Mouse (Mus musculus): Measurements from ENCODE around the gene Adam15. TPM values are rescaled to one million over a fixed set of nuclear protein-coding genes. Genes with fewer than 3 reads are reported as not detected.

Adam15 gene
- total and polyA plus RNA-seq, 3 experiments: 15.3 to 43.2 TPM; not detected in 1

- Histone ChIP-seq H3K36me3 (ENCODE audit: control insufficient read depth in 1 of 2, insufficient read depth in 2 of 2, low read length in 2 of 2) (peaks cover 0 to 8% of the 10 kb centered on the region in 2 experiments; a peak in 2 of 4 replicates), H3K9ac (ENCODE audit: control insufficient read depth, low read depth, low read length, poor library complexity, severe bottlenecking) (peak within 1 kb of the TSS; percentile 71), H3K27ac (ENCODE audit: control insufficient read depth, low read depth, low read length) (no peak within 1 kb of the TSS), H3K79me2 (ENCODE audit: control insufficient read depth, insufficient read depth, low read length, poor library complexity) (no peaks in the 10 kb centered on the region; the same call in 1 of the 2 replicates), H3K4me3 (ENCODE audit: control insufficient read depth in 1 of 2, insufficient read depth in 1 of 2, low read depth in 2 of 2, low read length in 2 of 2) (peak within 1 kb of the TSS; percentile 70 to 94), H3K4me1 (ENCODE audit: control insufficient read depth in 1 of 2, insufficient read depth in 2 of 2, low read length in 2 of 2) (peaks cover 4 to 11% of the 10 kb centered on the region in 2 experiments), H3K9me3 (replicated peaks; ENCODE audit: insufficient read depth, low read length) (no peaks in the 10 kb centered on the region), H3K27me3 (ENCODE audit: control insufficient read depth in 1 of 2, insufficient read depth in 2 of 2, low read length in 2 of 2) (no peaks in the 10 kb centered on the region)
- peak; percentile 90 for DNase-seq (ENCODE audit: low read depth, low spot score)
- no peak for TF ChIP-seq CHD1 (IDR thresholded peaks at IDR 0.05; ENCODE audit: low read depth, low read length)
- TF ChIP-seq POLR2A (IDR thresholded peaks at IDR 0.05; ENCODE audit: control insufficient read depth in 1 of 2, insufficient read depth in 1 of 2, low read depth in 1 of 2, low read length in 2 of 2, poor library complexity in 1 of 2): peak in 1 of 2 experiments; percentile 23; a peak in 1 of 4 replicates
- TF ChIP-seq RAD21 (IDR thresholded peaks at IDR 0.05; ENCODE audit: low read depth, low read length): no peak
- no peak for TF ChIP-seq USF2 (IDR thresholded peaks at IDR 0.05; ENCODE audit: borderline replicate concordance in 1 of 2, insufficient read depth in 1 of 2, low read depth in 1 of 2, low read length in 2 of 2)
- TF ChIP-seq POLR2AphosphoS5 (IDR thresholded peaks at IDR 0.05; ENCODE audit: borderline replicate concordance, low read depth, low read length): no peak
- TF ChIP-seq CHD2 (IDR thresholded peaks at IDR 0.05; ENCODE audit: low read length): no peak
- TF ChIP-seq JUND (IDR thresholded peaks at IDR 0.05; ENCODE audit: low read depth, low read length): no peak
- no peak for TF ChIP-seq ZC3H11A (IDR thresholded peaks at IDR 0.05; ENCODE audit: low read depth, low read length)
- TF ChIP-seq SMC3 (IDR thresholded peaks at IDR 0.05; ENCODE audit: low read depth, low read length): 0 out of 2 replicates have a peak, but pooled peaks have one; percentile 2
- TF ChIP-seq EP300 (IDR thresholded peaks at IDR 0.05; ENCODE audit: low read depth in 1 of 2, low read length in 2 of 2): no peak
- TF ChIP-seq TCF12 (IDR thresholded peaks at IDR 0.05; ENCODE audit: low read depth, low read length): no peak; the same call in 1 of the 2 replicates
- TF ChIP-seq ZKSCAN1 (IDR thresholded peaks at IDR 0.05; ENCODE audit: low read depth, low read length): no peak
- peak; percentile 67 for TF ChIP-seq HCFC1 (IDR thresholded peaks at IDR 0.05; ENCODE audit: low read depth, low read length)
- TF ChIP-seq MEF2A (IDR thresholded peaks at IDR 0.05; ENCODE audit: extremely low read depth, insufficient replicate concordance, low read depth, low read length, poor library complexity, severe bottlenecking): no peak
- peak; percentile 84 for TF ChIP-seq MAZ (IDR thresholded peaks at IDR 0.05; ENCODE audit: low read depth, low read length)
- TF ChIP-seq CTCF (IDR thresholded peaks at IDR 0.05 in 2 of 3, conservative IDR thresholded peaks at IDR 0.05 in 1 of 3; ENCODE audit: control insufficient read depth in 1 of 3, insufficient read depth in 1 of 3, low read depth in 2 of 3, low read length in 3 of 3, poor library complexity in 1 of 3, severe bottlenecking in 1 of 3): no peak
- no peak for TF ChIP-seq MYC (IDR thresholded peaks at IDR 0.05; ENCODE audit: low read depth, low read length)
- TF ChIP-seq GATA1 (IDR thresholded peaks at IDR 0.05; ENCODE audit: low read depth, low read length): no peak
- 0 out of 2 replicates have a peak, but pooled peaks have one; percentile 14 for TF ChIP-seq MAX (IDR thresholded peaks at IDR 0.05; ENCODE audit: low read length)
- no peak for TF ChIP-seq ZNF384 (IDR thresholded peaks at IDR 0.05; ENCODE audit: low read depth, low read length)
- TF ChIP-seq ETS1 (IDR thresholded peaks at IDR 0.05; ENCODE audit: low read depth, low read length): no peak
- TF ChIP-seq UBTF (IDR thresholded peaks at IDR 0.05; ENCODE audit: borderline replicate concordance, insufficient read depth, low read depth, low read length): peak; percentile 84; the same call in 1 of the 2 replicates
- no peak for TF ChIP-seq POLR2AphosphoS2 (IDR thresholded peaks at IDR 0.05; ENCODE audit: low read length)
- no peak for TF ChIP-seq RCOR1 (IDR thresholded peaks at IDR 0.05; ENCODE audit: low read depth, low read length)
- TF ChIP-seq ZMIZ1 (IDR thresholded peaks at IDR 0.05; ENCODE audit: low read depth, low read length): no peak
- no peak for TF ChIP-seq USF1 (IDR thresholded peaks at IDR 0.05; ENCODE audit: low read depth, low read length)
- TF ChIP-seq ELF1 (IDR thresholded peaks at IDR 0.05; ENCODE audit: low read depth, low read length): no peak
- peak; percentile 31; the same call in 1 of the 2 replicates for TF ChIP-seq NELFE (IDR thresholded peaks at IDR 0.05; ENCODE audit: low read depth, low read length)
- TF ChIP-seq TBP (IDR thresholded peaks at IDR 0.05; ENCODE audit: low read depth, low read length): 0 out of 2 replicates have a peak, but pooled peaks have one; percentile 27
- no peak for TF ChIP-seq BHLHE40 (IDR thresholded peaks at IDR 0.05; ENCODE audit: borderline replicate concordance, low read depth, low read length)
- no peak for TF ChIP-seq MAFK (IDR thresholded peaks at IDR 0.05; ENCODE audit: borderline replicate concordance, low read depth, low read length)
- TF ChIP-seq TAL1 (IDR thresholded peaks at IDR 0.05; ENCODE audit: low read length): no peak
- TF ChIP-seq E2F4 (IDR thresholded peaks at IDR 0.05; ENCODE audit: borderline replicate concordance, low read depth, low read length): no peak
- no peak for TF ChIP-seq MYB (IDR thresholded peaks at IDR 0.05; ENCODE audit: low read depth, low read length)
- TF ChIP-seq NRF1 (IDR thresholded peaks at IDR 0.05; ENCODE audit: insufficient read depth, low read depth, low read length, poor library complexity, severe bottlenecking): no peak
Measured at GRCm38 (mm10) chr3:89337721-89338578, 11.8 kb downstream of the Adam15 start, which contains the start of gene Efna4. TSS of gene Efna4 (minus strand) at chr3:89338028.

Data from MEL (cell line).